10 mouse cellular contexts compared by ENCODE assay signal in genomic region chrX:159744035-159744434, GRCm38 (mm10).
A peak's percentile ranks its signal among the peaks of the same experiment; 100 is the strongest.
DNase-seq lines count a peak whose midpoint lies in the region; ATAC-seq and TF ChIP-seq lines count a peak whose summit lies in the region.
"Had no signal": no experiment of that assay in that cellular context is flagged by ENCODE, and none has a peak within 500 bp of the region (broad histone marks: within the 10 kb centered on the region; RNA-seq: fewer than 3 reads in every experiment).

No protein-coding gene starts in this region.

- no peak for DNase-seq in forebrain, embryonic 10.5 days (ENCODE audit: extremely low spot score, low spot score)
- peak; percentile 5 for DNase-seq in midbrain, embryonic 14.5 days
- peak; percentile 61 for DNase-seq in brain, embryonic 14.5 days (ENCODE audit: low read depth)
- DNase-seq in heart, postnatal 4 days, result peak; percentile 34
- no peak for DNase-seq in c-Kit-positive CD71-positive TER-119-positive erythroid progenitor cells, embryonic 14.5 days (ENCODE audit: low spot score)

- no peak overlapping the region for H3K4me2 ChIP-seq in forebrain, embryonic 15.5 days (replicated peaks)
- no peak overlapping the region for H3K4me2 ChIP-seq in midbrain, embryonic 14.5 days (ENCODE audit: low read length)
- no peak overlapping the region for H3K4me2 ChIP-seq in midbrain, embryonic 15.5 days
- no peak overlapping the region for H3K4me2 ChIP-seq in intestine, postnatal 0 days (replicated peaks; ENCODE audit: low read depth)
- H3K4me2 ChIP-seq: neural tube, embryonic 15.5 days had no signal

- no peak for TF ChIP-seq CTCF in brain, embryonic 14.5 days (IDR thresholded peaks at IDR 0.05; ENCODE audit: borderline replicate concordance, extremely low read depth, insufficient read depth, insufficient read length)
- no peak for TF ChIP-seq CTCF in intestine, postnatal 0 days (IDR thresholded peaks at IDR 0.05; ENCODE audit: low read depth)

- 0 out of 2 replicates have a peak, but pooled peaks cover 4% of the 10 kb centered on the region for H3K4me1 ChIP-seq in forebrain, embryonic 15.5 days
- peaks cover 6% of the 10 kb centered on the region; the same call in 1 of the 2 replicates for H3K4me1 ChIP-seq in forebrain, embryonic 10.5 days
- no peaks in the 10 kb centered on the region for H3K4me1 ChIP-seq in midbrain, embryonic 14.5 days (ENCODE audit: control insufficient read depth, insufficient read depth, low read length)
- no peaks in the 10 kb centered on the region for H3K4me1 ChIP-seq in midbrain, embryonic 15.5 days
- no peaks in the 10 kb centered on the region for H3K4me1 ChIP-seq in intestine, postnatal 0 days (replicated peaks; ENCODE audit: control insufficient read depth, insufficient read depth, low read length)
- H3K4me1 ChIP-seq: neural tube, embryonic 15.5 days had no signal

- H3K27ac ChIP-seq in forebrain, embryonic 15.5 days (replicated peaks), result no peak overlapping the region
- no peak overlapping the region for H3K27ac ChIP-seq in forebrain, embryonic 10.5 days
- H3K27ac ChIP-seq in midbrain, embryonic 14.5 days (replicated peaks; ENCODE audit: low read depth, low read length), result no peak overlapping the region
- H3K27ac ChIP-seq in midbrain, embryonic 15.5 days, result no peak overlapping the region
- no peak overlapping the region for H3K27ac ChIP-seq in intestine, postnatal 0 days (ENCODE audit: low read depth, low read length)
- H3K27ac ChIP-seq: layer of hippocampus, adult 2 months; neural tube, embryonic 15.5 days had no signal

- ATAC-seq in forebrain, embryonic 15.5 days (replicated peaks), result peak; percentile 69; the same call in 1 of the 2 replicates
- ATAC-seq in midbrain, embryonic 14.5 days (ENCODE audit: low FRiP score, low TSS enrichment), result no peak
- ATAC-seq in midbrain, embryonic 15.5 days (replicated peaks), result no peak
- no peak for ATAC-seq in intestine, postnatal 0 days

- no peaks in the 10 kb centered on the region for H3K9me3 ChIP-seq in forebrain, embryonic 15.5 days
- H3K9me3 ChIP-seq in forebrain, embryonic 10.5 days, result no peaks in the 10 kb centered on the region
- no peaks in the 10 kb centered on the region for H3K9me3 ChIP-seq in midbrain, embryonic 14.5 days (ENCODE audit: control insufficient read depth, low read length)
- H3K9me3 ChIP-seq in midbrain, embryonic 15.5 days, result no peaks in the 10 kb centered on the region
- H3K9me3 ChIP-seq in intestine, postnatal 0 days (ENCODE audit: control insufficient read depth), result no peaks in the 10 kb centered on the region
- H3K9me3 ChIP-seq: neural tube, embryonic 15.5 days had no signal

- H3K27me3 ChIP-seq in forebrain, embryonic 15.5 days, result no peaks in the 10 kb centered on the region
- H3K27me3 ChIP-seq in forebrain, embryonic 10.5 days (ENCODE audit: poor library complexity, severe bottlenecking), result peaks cover 91% of the 10 kb centered on the region
- H3K27me3 ChIP-seq in midbrain, embryonic 14.5 days (ENCODE audit: control insufficient read depth, insufficient read depth, low read length), result 0 out of 2 replicates have a peak, but pooled peaks cover 4% of the 10 kb centered on the region
- no peaks in the 10 kb centered on the region; the same call in 1 of the 2 replicates for H3K27me3 ChIP-seq in midbrain, embryonic 15.5 days (replicated peaks)
- H3K27me3 ChIP-seq in intestine, postnatal 0 days (replicated peaks; ENCODE audit: control insufficient read depth, insufficient read depth, low read length), result no peaks in the 10 kb centered on the region

- H3K36me3 ChIP-seq in forebrain, embryonic 15.5 days, result no peaks in the 10 kb centered on the region
- H3K36me3 ChIP-seq in forebrain, embryonic 10.5 days (replicated peaks), result no peaks in the 10 kb centered on the region
- H3K36me3 ChIP-seq in midbrain, embryonic 14.5 days (ENCODE audit: control insufficient read depth, insufficient read depth, low read length), result no peaks in the 10 kb centered on the region
- H3K36me3 ChIP-seq in midbrain, embryonic 15.5 days (replicated peaks), result no peaks in the 10 kb centered on the region
- H3K36me3 ChIP-seq in intestine, postnatal 0 days (ENCODE audit: control insufficient read depth, insufficient read depth), result no peaks in the 10 kb centered on the region
- H3K36me3 ChIP-seq: neural tube, embryonic 15.5 days had no signal

- H3K4me3 ChIP-seq in forebrain, embryonic 15.5 days, result no peak overlapping the region
- no peak overlapping the region for H3K4me3 ChIP-seq in forebrain, embryonic 10.5 days
- no peak overlapping the region for H3K4me3 ChIP-seq in midbrain, embryonic 14.5 days (replicated peaks; ENCODE audit: low read depth, low read length)
- H3K4me3 ChIP-seq in midbrain, embryonic 15.5 days, result no peak overlapping the region
- no peak overlapping the region for H3K4me3 ChIP-seq in intestine, postnatal 0 days (ENCODE audit: low read depth, low read length)
- H3K4me3 ChIP-seq: layer of hippocampus, adult 2 months; neural tube, embryonic 15.5 days had no signal

- H3K9ac ChIP-seq in forebrain, embryonic 15.5 days (replicated peaks), result no peak overlapping the region
- no peak overlapping the region for H3K9ac ChIP-seq in midbrain, embryonic 14.5 days (replicated peaks; ENCODE audit: low read length)
- H3K9ac ChIP-seq in midbrain, embryonic 15.5 days, result no peak overlapping the region
- H3K9ac ChIP-seq in intestine, postnatal 0 days (ENCODE audit: low read depth, low read length), result no peak overlapping the region
- H3K9ac ChIP-seq: neural tube, embryonic 15.5 days had no signal

- TF ChIP-seq POLR2A in brain, embryonic 14.5 days (IDR thresholded peaks at IDR 0.05; ENCODE audit: borderline replicate concordance, extremely low read depth, insufficient read depth, insufficient read length, poor library complexity, severe bottlenecking), result no peak

- 39% methylated on average over 5 of the region's 5 CpGs for WGBS in forebrain, embryonic 15.5 days
- WGBS in forebrain, embryonic 10.5 days, result 68% methylated on average over 5 of the region's 5 CpGs
- 62% methylated on average over 5 of the region's 5 CpGs for WGBS in midbrain, embryonic 14.5 days
- WGBS in midbrain, embryonic 15.5 days, result 71% methylated on average over 5 of the region's 5 CpGs
- WGBS in intestine, postnatal 0 days, result 65% methylated on average over 5 of the region's 5 CpGs

Comparison
In these comparisons a context has a peak if more than half of its experiments do, and no peak if none do; other contexts are left out.
1. DNase-seq: peak in midbrain, embryonic 14.5 days (single experiment), brain, embryonic 14.5 days (single experiment) and heart, postnatal 4 days (single experiment); none in forebrain, embryonic 10.5 days (single experiment) and c-Kit-positive CD71-positive TER-119-positive erythroid progenitor cells, embryonic 14.5 days (single experiment).